Mouse (Mus musculus) megakaryocyte-erythroid progenitor cell, adult 5 weeks (primary cell): Measurements from ENCODE around the gene Jund. TPM values are rescaled to one million over a fixed set of nuclear protein-coding genes. Genes with fewer than 3 reads are reported as not detected.

Experiments
- polyA plus RNA-seq: library from polyadenylated mRNA; stranded (reverse); fragments of >175 nt; gene quantifications from 2 replicates; pipeline ENCODE4 v1.2.3, GENCODE M21; 2012

Jund gene
- polyA plus RNA-seq, result 3,053 and 3,449 TPM in 2 replicates

GRCm38 (mm10) chr8:70698310-70699109 lies at the start of gene Jund:
TSS of gene Jund (plus strand) at chr8:70698949.

GRCm38 (mm10) chr8:70660273-70660725 lies 38.5 kb upstream of the Jund start, which contains the start of gene Pgpep1:
TSS of gene Pgpep1 (minus strand) at chr8:70660388.

GRCm38 (mm10) chr8:70673079-70673856 lies 25.5 kb upstream of the Jund start, which contains the start of gene Lsm4:
TSS of gene Lsm4 (plus strand) at chr8:70673248.

GRCm38 (mm10) chr8:70703287-70703686 lies 4.5 kb downstream of the Jund start, which contains the start of gene Iqcn:
TSS of gene Iqcn (plus strand) at chr8:70703457.

GRCm38 (mm10) chr8:70718297-70718696 lies 19.5 kb downstream of the Jund start, which contains the start of gene Gm3336:
TSS of gene Gm3336 (plus strand) at chr8:70718543.

GRCm38 (mm10) chr8:70723486-70724210 lies 24.9 kb downstream of the Jund start, which contains the start of gene Pde4c:
TSS of gene Pde4c (plus strand) at chr8:70723720.

Other genes starting within 250 kb of the Jund start
- 5.9 and 6.5 TPM in 2 replicates for gene Klhl26, start 222.0 kb upstream of the Jund start, polyA plus RNA-seq
- gene Tmem59l, start 211.6 kb upstream of the Jund start, polyA plus RNA-seq, result 0.12 and 0.15 TPM in 2 replicates
- 0.46 and 1.1 TPM in 2 replicates for gene Crlf1, start 205.8 kb upstream of the Jund start, polyA plus RNA-seq
- 205 and 212 TPM in 2 replicates for gene Rex1bd, start 192.2 kb upstream of the Jund start, polyA plus RNA-seq
- 969 and 1,011 TPM in 2 replicates for gene Uba52, start 188.1 kb upstream of the Jund start, polyA plus RNA-seq
- gene Fkbp8, start 171.2 kb upstream of the Jund start, polyA plus RNA-seq, result 975 and 1,046 TPM in 2 replicates
- gene Kxd1, start 171.0 kb upstream of the Jund start, polyA plus RNA-seq, result 60.7 and 64.0 TPM in 2 replicates
- 51.7 and 61.3 TPM in 2 replicates for gene Ell, start 159.5 kb upstream of the Jund start, polyA plus RNA-seq
- 264 and 274 TPM in 2 replicates for gene Isyna1, start 104.6 kb upstream of the Jund start, polyA plus RNA-seq
- 1,201 and 1,308 TPM in 2 replicates for gene Ssbp4, start 90.1 kb upstream of the Jund start, polyA plus RNA-seq
- gene Lrrc25, start 82.8 kb upstream of the Jund start, polyA plus RNA-seq, result 11.8 and 21.0 TPM in 2 replicates
- gene Gdf15, start 66.5 kb upstream of the Jund start, polyA plus RNA-seq, result 13.6 and 15.1 TPM in 2 replicates
- 1.8 and 2.6 TPM in 2 replicates for gene Pgpep1, start 38.6 kb upstream of the Jund start, polyA plus RNA-seq
- gene Lsm4, start 25.7 kb upstream of the Jund start, polyA plus RNA-seq, result 583 and 668 TPM in 2 replicates
- 0.71 and 1.9 TPM in 2 replicates for gene Iqcn, start 4.5 kb downstream of the Jund start, polyA plus RNA-seq
- 0.15 TPM in 1 of 2 replicates, not detected in the other for gene Gm3336, start 19.6 kb downstream of the Jund start, polyA plus RNA-seq
- 3.5 and 3.6 TPM in 2 replicates for gene Pde4c, start 24.8 kb downstream of the Jund start, polyA plus RNA-seq
- 7.4 and 8.1 TPM in 2 replicates for gene Rab3a, start 55.7 kb downstream of the Jund start, polyA plus RNA-seq
- 75.0 and 90.1 TPM in 2 replicates for gene Mpv17l2, start 62.0 kb downstream of the Jund start, polyA plus RNA-seq
- gene Pik3r2, start 77.8 kb downstream of the Jund start, polyA plus RNA-seq, result 69.9 and 78.3 TPM in 2 replicates
- gene Mast3, start 106.1 kb downstream of the Jund start, polyA plus RNA-seq, result 424 and 485 TPM in 2 replicates
- 1.7 and 2.9 TPM in 2 replicates for gene Il12rb1, start 109.5 kb downstream of the Jund start, polyA plus RNA-seq
- 33.6 and 35.8 TPM in 2 replicates for gene Arrdc2, start 140.8 kb downstream of the Jund start, polyA plus RNA-seq
- gene Kcnn1, start 164.3 kb downstream of the Jund start, polyA plus RNA-seq, result 0.57 and 0.83 TPM in 2 replicates
- 198 and 237 TPM in 2 replicates for gene Ccdc124, start 175.0 kb downstream of the Jund start, polyA plus RNA-seq
- gene Slc5a5, start 193.8 kb downstream of the Jund start, polyA plus RNA-seq, result 0.14 and 0.16 TPM in 2 replicates
- 5,488 and 6,564 TPM in 2 replicates for gene Rpl18a, start 198.5 kb downstream of the Jund start, polyA plus RNA-seq
- 112 and 120 TPM in 2 replicates for gene Map1s, start 207.0 kb downstream of the Jund start, polyA plus RNA-seq